Mouse (Mus musculus): Measurements from ENCODE around the gene Scnn1a.

Gene Scnn1a

DNA sequence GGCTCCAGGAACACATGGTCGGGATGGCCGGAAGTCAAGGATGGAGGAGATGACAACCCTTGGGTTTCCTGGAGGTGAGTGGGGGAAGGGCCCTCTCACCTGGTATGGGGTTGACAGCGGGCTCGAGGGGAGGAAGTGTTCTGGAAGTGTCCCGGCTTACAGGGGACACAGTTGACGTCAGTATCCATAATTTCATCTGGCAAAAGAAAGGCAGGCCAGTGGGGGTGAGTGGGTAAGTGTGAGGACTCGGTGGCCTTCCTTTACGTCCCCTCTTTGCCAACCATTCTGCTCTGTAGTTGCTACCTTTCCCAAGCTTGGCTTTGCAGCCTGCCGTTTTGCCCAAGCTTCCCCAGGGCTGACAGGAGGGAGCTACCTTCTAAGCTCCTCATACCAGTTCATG, 8.3 kb upstream of the Scnn1a start:
- DNase-seq: no peak

DNA sequence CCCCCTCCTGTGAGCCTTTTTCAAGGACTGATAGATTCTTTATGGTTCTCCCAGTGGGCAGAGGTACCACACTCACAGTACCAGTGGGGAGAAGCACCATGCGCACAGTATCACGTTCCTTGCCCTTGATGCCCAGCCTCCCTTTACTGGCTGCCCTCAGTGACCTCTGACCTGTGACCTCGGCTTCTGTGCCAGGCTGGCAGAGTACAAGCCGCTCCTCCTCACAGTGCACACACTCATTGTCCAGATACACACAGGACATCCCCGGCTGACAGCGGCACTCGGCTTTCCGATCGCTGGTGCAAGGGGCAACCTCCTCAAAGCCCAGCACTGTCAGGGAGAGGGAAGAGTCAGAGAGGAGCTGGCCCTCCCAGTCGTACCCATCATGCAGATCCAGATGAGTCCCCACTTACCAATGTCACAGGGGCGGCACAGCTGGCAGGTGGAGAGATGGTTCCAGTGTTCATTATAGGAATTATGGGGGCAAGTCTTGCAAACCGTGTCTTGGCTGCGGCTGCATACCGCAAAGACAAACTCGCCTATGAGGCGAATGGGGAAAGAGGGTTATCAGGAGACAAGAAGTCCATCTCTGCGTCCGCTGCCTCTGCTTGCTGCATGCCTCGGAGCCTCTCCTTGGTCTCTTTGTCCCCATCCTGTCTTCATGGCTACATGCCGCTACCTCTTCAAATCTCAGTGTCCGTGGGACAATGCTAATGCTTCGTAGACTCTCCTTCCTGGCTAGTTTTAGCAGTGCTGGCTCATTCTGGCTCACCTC, 7.7 kb upstream of the Scnn1a start:
- DNase-seq: no peak

DNA sequence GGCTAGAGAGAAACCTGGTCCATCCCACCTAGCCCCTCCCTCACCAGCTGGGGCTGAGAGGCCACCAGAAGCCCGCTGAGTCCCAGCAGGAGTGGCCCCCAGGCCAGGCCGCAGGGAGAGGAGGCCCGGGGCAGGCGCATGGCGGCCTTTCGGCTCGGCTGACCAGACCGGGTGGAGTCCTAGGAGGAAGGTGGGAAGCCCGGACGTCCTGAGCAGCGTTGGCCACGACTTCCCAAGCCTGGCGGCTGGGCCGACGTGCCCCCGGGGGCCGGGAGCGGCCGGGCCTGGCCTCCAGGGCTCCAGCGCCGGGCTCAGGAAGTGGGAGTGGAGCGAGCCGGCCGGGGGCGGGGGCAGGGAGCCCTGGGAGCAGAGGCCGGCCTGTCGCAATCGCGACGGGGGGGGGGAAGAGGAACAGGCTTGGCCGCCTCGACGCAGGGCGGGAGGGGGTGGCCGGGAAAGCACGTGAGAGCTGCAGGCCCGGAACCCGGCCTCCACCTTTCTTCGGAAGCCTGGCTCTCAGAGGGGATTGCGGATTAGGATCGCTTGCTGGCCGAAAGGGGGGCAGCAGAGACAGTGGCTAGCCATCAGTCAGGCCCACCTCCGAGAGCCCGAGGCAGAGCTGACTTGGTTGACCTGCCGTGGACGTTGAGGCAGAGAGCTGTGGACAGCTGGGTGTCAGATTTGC, 6.8 kb upstream of the Scnn1a start, which contains the start of gene Ltbr:
Gene Ltbr (minus strand): TSS at position 340 of the 685 bp plus-strand sequence.
- DNase-seq: peak; percentile 24

DNA sequence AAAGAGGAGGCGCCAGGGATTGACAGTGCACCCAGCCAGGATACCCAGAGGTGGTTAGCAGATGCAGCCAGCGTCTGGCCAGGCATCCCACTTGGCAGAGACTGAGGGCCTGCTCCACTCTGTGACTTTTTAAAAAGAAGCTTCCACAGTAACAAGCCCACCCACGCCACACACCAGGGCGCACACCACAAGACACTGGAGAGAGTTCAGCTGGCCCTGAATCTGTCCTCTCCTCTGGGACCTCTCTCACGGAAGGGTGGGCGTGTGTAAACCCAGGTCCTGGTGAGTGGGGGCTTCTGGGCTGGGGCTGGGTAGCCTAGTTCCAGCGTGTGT, 6.3 kb upstream of the Scnn1a start:
- no peak for DNase-seq

DNA sequence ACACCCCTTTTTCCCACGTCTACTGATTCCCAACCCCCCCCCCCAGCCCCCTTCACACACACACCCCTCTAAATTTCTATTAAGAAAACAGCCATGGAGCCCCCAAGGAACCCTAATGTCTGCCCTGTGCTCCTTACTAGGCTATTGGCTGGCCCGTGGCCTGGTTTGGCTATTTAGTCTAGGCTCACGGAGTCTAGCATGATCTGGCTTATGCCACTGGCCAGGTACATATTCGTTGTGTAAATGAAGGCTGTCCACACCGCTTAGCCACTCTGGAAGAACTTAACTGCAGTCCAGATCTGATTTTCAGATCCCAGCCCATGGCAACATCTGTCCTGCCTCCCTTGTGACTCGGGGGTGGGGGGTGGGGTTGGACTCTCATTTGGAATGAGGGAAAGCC, 5.7 kb upstream of the Scnn1a start:
- DNase-seq: no peak

DNA sequence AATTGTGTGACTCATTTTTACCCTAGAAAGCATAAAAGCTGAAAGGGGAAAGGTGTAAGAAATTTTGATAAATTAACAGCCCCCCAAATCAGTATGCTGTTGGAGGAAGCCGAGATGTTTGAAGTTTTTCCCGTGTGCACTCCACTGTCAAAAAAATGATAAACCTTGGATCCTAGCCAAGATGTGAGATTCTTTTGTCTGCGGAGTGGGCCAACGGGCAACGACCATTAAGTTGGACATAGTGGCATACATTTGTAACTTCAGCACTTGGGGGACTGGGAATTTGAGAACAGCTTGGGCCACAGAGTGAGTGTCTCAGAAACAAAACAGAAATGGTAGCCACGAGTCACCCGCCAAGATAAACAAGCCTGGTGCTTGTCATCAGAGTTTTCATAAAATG, 3.4 kb upstream of the Scnn1a start:
- DNase-seq: no peak

DNA sequence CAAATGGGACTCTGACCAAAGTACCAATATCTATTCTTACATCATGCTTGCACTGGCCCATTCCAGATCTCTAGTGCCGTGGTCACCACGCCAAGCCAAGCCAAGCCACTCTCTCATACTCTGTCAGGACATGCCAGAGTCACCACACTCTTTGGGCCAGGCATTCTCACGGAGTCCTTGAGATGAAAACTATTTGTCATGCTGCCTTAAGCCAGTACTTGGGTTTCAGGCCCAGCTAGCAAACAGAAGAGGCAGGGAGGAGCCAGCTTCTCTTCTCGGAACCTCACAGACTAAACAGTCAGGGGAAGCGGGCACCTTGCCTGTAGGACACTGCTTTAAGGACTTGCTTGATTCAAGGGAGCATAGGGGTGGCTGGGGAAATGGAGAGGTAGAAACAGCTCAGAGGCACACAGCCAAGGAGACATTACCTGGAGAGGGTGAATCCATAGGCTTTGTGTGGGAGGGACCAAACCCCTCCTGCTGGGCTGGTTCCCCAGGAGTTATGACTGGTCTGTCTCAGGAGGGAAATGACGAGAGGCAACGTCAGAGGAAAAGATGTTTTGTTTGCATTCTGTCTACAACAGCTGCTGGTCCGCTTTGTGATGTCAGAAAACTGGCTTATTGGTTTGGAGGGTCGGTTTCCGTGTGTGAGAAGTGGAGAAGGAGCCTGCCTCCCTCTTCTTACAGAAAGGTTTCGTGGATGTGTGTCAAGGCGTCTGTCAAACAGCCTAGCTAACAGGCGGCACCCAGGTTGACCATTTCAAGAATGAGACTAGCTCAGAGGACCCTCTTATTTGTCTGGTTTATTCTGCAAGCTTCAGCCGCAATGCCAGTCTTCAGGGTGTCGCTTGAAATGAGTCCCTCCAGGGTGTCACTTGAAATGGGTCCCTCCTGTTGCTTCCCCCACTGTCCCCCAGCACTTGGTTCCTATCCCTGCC, 1.2 kb upstream of the Scnn1a start:
- no peak for DNase-seq

DNA sequence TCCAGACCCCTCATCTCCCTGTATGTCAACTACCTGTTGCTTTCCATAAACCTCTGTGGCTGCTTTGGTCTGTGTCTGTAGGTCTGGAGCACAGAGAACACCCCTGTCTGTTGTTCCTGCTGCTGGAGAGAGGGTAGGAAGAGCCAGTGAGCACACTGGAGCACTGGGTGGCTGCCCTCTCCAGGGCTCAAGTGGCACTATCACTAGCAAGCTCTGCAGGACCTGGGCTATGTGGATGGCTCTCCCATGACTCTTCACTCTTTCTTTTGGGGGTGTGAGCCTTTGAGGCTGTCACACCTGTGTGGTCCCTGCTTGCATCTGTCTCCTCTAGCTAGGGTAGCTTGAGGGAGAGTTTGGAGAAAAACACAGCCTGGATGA, 551 bp upstream of the Scnn1a start:
- no peak for DNase-seq

DNA sequence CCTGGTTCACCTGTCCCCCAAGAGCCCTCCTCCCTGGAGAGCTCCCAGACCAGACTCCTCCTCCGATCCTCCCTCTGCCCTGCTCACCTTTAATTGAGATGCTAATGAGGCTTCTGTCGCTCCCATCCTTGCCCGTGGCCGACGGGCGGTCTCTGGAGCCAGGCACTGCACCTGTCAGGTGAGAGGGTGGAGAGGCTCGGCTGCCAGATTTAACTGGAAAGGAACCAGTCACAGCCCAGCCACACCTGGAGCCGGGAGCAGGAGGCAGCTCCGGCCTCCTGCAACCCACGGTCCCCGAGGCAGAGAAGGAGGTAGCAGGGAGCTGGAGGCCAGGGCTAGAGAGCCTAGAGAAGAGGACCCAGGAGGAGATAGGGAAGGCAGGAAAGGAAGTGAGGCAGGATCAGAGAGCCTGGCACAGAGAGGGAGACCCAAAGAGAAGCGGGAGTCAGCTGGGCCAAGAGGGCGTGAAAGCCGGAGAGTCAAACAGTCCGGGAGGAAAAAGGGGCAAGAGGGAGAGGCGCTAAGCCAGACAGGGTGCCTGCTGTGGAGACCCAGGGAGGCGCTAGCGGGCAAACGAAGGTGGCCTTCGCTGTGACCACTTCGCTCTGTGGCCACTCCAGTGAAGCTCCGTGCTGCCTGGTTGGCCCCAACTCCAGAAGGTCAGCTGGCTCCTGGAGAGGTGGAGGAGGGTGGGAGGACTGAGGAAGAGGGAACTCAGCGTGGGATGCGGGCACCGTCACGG, 826 bp downstream of the Scnn1a start:
- DNase-seq: no peak

DNA sequence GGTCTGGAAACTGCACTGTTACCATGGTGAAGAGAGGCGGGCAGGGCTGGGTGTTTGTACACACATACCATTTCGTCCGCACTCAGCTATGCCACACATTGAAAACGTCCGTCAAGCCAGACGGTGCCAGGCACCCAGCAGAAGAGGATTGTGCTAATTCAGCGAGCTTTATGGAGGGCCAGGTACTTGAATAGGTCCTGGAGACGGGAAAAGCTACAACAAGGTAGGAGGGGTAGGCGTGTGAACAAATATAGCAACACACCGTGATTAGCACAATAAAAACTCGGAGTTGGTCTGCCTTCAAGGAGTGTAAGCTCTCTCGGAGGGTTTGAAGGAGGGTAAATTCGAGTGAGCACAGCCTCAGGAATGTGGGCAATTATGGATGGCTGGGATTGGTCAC, 2.3 kb downstream of the Scnn1a start:
- DNase-seq: no peak

DNA sequence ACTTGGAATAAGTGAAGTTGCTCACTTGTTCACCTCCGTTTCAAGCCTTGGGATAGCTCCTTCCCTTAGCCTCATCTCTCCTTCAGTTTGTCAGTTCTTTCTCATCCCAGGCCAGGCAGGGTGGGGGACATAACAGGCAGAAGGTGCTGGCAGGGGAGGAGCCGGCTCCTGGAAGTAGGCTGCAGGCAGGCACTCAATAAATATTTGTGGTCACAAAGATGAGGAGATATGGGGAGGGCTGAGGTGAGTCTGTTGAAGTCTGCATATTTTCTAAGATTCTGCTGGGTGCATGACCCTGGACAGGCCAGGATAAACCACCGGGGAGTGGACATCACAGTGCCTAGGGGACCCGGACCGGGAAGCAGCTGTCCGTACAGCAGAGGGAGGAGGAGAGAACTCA, 3.1 kb downstream of the Scnn1a start:
- no peak for DNase-seq

DNA sequence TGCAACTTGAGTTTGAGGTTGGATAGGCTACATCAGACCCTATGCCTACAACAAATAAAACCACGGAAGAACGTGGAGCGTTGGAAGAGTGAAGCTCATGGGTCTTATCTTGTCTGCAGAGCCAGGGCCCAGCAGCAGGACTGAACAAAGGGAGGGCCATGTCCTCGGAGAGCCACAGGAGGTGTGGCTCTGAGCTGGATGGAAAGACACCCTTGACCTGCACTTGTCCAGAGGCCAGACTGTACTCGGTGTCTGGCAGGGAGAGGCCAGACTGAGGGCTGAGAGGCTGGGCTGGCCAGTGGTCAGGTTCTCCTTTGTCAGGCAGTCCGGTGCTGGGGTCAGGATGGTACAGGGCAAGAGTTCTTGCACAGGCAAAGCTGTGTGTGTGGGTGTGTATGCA, 4.9 kb downstream of the Scnn1a start:
- DNase-seq: no peak

DNA sequence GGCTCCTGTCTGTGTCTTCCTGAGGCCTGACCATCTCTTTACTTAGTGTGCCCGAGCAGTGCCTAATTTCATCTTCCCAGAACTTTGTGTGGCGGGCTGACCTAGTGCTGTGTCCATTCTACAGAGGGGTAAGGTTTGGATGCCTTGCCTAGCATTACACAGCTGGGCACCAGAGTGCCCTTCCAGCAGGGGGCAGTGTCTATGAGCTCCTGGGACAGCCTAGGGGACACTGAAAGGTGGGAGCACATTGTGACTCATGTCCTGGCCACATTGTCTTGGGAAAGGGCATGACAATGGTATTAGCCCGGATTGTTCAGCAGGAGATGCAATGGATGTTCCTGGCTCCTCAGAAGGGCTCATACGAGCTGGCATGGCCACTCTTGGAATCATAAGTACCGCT, 7.8 kb downstream of the Scnn1a start:
- no peak for DNase-seq

DNA sequence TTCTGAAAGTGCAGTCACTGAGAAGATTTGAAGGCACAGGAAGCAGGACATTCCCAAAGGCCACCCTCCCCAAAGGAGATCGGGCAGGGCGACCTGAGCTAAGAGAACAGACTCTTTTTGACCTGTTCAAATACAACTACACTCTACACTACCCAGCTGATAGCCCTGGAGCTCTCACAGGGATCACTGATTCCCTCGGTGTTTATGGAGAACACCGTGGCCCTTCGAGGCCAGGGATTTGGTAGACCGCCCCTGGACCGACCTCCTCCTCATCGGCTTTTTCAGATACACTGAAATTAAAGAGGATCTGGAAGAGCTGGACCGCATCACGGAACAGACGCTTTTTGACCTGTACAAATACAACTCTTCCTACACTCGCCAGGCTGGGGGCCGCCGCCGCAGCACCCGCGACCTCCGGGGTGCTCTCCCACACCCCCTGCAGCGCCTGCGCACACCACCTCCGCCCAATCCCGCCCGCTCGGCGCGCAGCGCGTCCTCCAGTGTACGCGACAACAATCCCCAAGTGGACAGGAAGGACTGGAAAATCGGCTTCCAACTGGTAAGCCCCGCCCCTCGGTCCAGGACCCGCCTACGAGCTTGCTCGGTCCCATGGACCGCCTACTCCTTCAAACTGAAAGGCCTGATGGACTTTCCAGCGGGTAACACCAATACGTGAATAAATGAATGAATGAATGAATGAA, 10.3 kb downstream of the Scnn1a start:
- peak; percentile 36 for DNase-seq

DNA sequence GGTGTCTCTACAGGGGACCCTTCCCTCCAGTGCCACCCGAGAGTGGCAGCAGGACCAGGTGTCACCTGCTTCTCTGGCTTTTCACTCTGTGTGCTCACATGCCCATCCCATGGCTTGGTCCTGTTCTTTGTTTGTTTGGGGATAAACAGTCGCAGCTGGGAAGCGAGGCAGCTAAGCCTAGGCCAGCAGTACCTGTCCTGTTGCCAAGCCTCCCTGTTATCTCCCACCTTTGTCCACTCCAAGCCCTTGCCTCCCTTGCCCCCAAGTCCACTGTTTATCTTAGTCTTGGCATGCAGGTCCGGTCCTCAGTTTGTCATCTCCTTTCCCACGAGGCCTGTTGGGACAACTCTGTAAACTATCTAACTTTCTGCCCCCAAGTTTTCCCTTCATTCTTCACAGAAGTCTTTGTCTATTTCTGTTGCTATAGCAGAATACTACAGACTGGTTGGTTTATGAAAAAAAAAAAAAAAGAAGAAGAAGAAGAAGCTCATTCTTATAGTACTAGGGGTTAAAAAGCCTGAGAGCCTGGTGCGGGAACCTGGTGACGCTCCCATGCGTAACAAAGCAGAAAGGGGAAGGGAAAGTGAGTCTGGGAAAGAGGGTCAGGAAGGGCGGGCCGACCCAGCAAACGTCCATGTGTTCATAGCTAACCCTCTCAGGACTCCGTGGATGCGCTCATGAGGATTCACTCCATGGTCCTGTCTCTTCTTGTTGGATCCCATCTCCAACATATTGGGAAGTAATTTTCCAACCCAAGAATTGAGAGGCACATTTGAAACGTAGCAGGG, 12.8 kb downstream of the Scnn1a start:
- no peak for DNase-seq

DNA sequence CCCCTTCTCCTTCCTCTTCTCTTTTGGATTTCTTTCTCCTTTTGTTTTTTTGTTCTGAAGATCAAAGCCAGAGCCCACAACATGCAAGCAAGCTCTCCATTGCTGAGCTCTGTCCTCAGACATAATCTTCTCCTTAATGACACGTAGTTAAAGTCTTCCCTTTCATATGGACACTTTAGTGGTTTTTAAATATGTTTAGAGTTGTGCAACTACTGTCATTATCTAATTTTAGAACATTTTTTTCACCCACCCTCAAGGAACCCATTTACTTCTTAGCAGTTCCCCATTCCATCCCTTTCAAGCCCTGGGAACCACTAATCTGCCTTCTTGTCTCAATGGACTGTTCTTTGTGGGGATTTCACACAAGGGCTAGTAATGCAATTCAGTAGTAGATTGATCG, 13.9 kb downstream of the Scnn1a start:
- DNase-seq: no peak

DNA sequence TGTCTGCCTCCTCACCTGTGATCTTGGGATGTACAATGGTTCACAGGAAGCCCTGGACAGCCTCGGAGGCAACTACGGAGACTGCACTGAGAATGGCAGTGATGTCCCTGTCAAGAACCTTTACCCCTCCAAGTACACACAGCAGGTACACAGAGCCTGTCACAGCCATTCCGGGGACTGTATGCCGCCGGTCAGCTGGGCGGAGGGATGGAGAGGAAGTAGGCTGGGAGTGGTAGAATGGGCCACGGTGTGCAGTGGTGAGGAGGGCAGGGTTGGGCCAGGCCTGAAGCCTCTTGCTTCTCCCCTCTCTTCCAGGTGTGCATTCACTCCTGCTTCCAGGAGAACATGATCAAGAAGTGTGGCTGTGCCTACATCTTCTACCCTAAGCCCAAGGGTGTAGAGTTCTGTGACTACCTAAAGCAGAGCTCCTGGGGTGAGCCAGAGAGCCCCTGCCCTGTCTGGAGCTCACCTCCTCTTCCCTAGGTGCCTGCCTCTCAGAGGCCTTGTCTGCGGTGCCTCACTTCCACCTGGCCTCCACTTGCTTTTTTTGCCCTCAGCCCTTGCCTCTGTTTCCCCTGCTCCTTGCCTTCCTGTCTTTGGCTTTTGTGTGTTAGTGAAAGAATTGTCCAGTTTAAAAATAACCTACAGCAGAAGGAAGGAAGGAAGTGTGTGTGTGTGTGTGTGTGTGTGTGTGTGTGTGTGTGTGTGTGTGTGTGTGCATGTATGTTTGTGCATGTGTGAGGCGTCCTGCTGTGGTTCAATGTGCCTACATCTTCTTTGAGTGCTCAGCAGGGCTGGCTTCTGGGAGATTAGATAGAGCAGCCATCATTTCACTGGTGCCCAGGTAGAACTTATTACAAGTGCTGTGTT, 18.6 kb downstream of the Scnn1a start:
- no peak for DNase-seq

DNA sequence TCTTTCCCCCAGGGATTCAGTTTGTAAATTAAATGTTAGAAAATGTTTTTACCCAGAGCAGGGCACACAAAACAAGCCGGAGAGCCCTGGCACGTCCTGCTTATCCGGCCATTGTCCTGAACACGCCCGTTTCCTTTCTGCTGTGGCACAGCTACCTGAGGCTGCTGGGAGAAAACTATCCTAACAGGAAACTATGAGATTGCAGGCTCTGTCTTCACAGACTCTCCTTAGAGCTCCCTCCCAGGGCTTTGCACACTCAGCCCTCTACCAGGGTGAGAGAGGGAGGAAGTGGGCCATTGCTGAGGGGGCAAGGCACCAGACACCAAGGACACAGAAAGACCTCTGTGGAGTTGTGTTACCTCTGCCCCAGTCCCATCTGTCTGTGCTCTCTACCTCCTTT, 19.8 kb downstream of the Scnn1a start:
- DNase-seq: no peak

DNA sequence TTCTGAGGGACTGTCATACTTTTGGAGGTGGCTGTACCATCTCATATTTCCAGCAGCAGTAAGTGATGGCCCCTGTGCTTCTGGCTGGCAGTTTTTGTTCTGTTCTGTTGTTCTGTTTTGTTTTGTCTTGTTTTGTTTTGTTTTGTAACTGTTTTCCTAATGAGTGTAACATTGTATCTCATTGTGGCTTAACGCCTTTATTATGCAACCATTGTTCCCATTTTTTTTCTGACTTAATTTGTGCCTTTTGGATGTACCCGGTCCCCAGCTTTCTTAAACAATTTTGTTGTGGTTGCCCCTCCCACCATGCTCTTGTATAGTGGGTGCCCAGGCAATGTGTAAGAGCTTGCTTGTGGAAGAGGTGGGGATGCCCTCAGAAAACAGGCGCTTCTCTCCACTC, 21.7 kb downstream of the Scnn1a start:
- no peak for DNase-seq

DNA sequence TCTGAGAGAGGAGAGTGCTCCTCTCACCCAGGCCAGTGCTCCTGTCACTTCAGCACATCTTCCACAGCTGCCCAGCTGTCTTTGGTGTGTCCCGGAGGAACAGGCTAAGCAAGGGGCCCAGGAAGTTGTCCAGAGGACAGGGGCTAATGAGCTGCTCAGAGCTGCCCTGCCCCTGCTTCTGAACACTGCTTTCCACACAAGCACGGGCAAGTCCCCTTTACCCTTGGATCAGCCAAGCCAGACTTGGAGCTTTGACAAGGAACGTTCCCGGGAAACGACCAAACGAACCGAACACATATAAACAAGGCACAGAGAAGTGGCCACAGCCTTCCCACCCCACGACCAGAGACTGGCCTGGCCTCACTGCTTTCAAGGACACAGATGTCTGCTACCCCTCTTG, 23.6 kb downstream of the Scnn1a start:
- no peak for DNase-seq

DNA sequence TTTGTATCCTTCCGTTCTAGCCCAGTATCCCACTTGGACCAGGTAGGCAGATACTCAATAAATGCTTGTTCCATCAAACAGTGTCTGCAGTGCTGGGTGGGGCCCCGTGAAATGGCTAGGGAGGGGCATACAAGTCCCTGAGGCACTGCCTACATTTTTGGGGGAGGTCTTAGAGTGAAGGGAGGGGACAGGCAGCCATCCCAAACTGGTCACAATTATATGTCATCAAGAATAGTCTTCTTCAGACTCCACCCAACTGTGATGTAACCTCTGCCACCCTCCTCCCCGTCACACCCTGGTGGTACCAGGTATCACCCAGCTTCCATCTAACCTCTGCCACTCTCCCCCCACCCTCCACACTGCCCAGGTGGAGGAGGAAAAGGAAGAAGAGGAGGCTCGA, 24.4 kb downstream of the Scnn1a start:
- DNase-seq: no peak
